Mouse (Mus musculus): Measurements from ENCODE around the gene Rorc.

GRCm38 (mm10) chr3:94367511-94367910, 5.1 kb upstream of the Rorc start:
- no peak for TF ChIP-seq CTCF (IDR thresholded peaks at IDR 0.05; ENCODE audit: low read depth, low read length)
- no peak for TF ChIP-seq POLR2A (IDR thresholded peaks at IDR 0.05; ENCODE audit: insufficient read depth, low read length)
- TF ChIP-seq EP300 (IDR thresholded peaks at IDR 0.05; ENCODE audit: insufficient read depth, low read depth, low read length), result no peak
